Mouse (Mus musculus) stomach, postnatal 0 days (tissue): ENCODE measurements around the gene Tmc3. TPM values are rescaled to one million over a fixed set of nuclear protein-coding genes. Genes with fewer than 3 reads are reported as not detected.

Experiments
- ATAC-seq: fragments of 200-750 bp; cut with Nextera tagmentation; 2 replicates; pipeline ENCODE4 v1.8.0; 2017; ENCODE audit not compliant: low FRiP score, low TSS enrichment
- DNase-seq: peaks from one replicate; pipeline ENCODE4 v3.0.0-alpha.2; 2016; ENCODE audit warnings: low spot score
- H3K27ac ChIP-seq: fragments of 300-500 bp; sonication (generic); replicated peaks from 2 replicates; pipeline ENCODE4 v1.5.1; 2014; ENCODE audit warnings: mild to moderate bottlenecking, control low read depth
- H3K27me3 ChIP-seq: fragments of 300-500 bp; sonication (generic); 2 replicates; pipeline ENCODE4 v1.6.1; 2014; ENCODE audit warnings: low read length; ENCODE audit not compliant: control insufficient read depth, insufficient read depth
- H3K36me3 ChIP-seq: fragments of 300-500 bp; sonication (generic); 2 replicates; pipeline ENCODE4 v1.6.1; 2014; ENCODE audit warnings: low read length, mixed read lengths; ENCODE audit not compliant: control insufficient read depth, insufficient read depth
- H3K4me1 ChIP-seq: fragments of 300-500 bp; sonication (generic); replicated peaks from 2 replicates; pipeline ENCODE4 v1.6.1; 2014; ENCODE audit warnings: antibody characterized with exemption; ENCODE audit not compliant: control insufficient read depth, insufficient read depth
- H3K4me2 ChIP-seq: fragments of 300-500 bp; sonication (generic); replicated peaks from 2 replicates; pipeline ENCODE4 v1.6.1; 2014; ENCODE audit warnings: low read depth, mild to moderate bottlenecking, control low read depth, moderate library complexity
- H3K4me3 ChIP-seq: fragments of 300-500 bp; sonication (generic); 2 replicates; pipeline ENCODE4 v1.5.1; 2014; ENCODE audit warnings: low read depth, low read length, control low read depth
- H3K9ac ChIP-seq: fragments of 300-500 bp; sonication (generic); 2 replicates; pipeline ENCODE4 v1.6.1; 2014; ENCODE audit warnings: mild to moderate bottlenecking, low read length, control low read depth, mixed read lengths
- H3K9me3 ChIP-seq: fragments of 300-500 bp; sonication (generic); 2 replicates; pipeline ENCODE4 v1.6.1; 2016; ENCODE audit warnings: low read length; ENCODE audit not compliant: control insufficient read depth
- CTCF ChIP-seq: IDR thresholded peaks from 2 replicates; pipeline ENCODE4 v1.5.1; 2016; ENCODE audit warnings: antibody characterized with exemption, low read depth, mild to moderate bottlenecking, moderate library complexity
- EP300 ChIP-seq: optimal IDR thresholded peaks from 2 replicates; pipeline ENCODE3; 2016; ENCODE audit warnings: antibody characterized with exemption
- WGBS: fragments of 180-500 bp; shearing (Covaris S2); extraction: QIAGEN DNeasy Blood & Tissue Kit; methylation state at CpG from one replicate; pipeline ENCODE4 v1.1.7; 2014; 5-methylcytosine and 5-hydroxymethylcytosine counted together
- polyA plus RNA-seq: library from polyadenylated mRNA; unstranded; fragments of >200 nt; fragmentation: Nextera tagmentation; extraction: Ambion mirVana; gene quantifications from 2 replicates; pipeline ENCODE4 v1.2.1, GENCODE M21; 2015

Tmc3 gene
- polyA plus RNA-seq, result 1.1 and 1.2 TPM in 2 replicates

GRCm38 (mm10) chr7:83584639-83585471, at the start of gene Tmc3:
Gene Tmc3, plus strand, starts transcription at chr7:83584927.
- Histone ChIP-seq H3K27me3 (no peaks in the 10 kb centered on the region), H3K36me3 (no peaks in the 10 kb centered on the region), H3K27ac (no peak within 1 kb of the TSS), H3K9ac (no peak within 1 kb of the TSS), H3K9me3 (no peaks in the 10 kb centered on the region), H3K4me1 (no peaks in the 10 kb centered on the region), H3K4me2 (no peak within 1 kb of the TSS), H3K4me3 (no peak within 1 kb of the TSS)
- ATAC-seq, result peak; percentile 51; the same call in 1 of the 2 replicates
- WGBS, result 36% methylated on average over 11 of the region's 11 CpGs
- TF ChIP-seq CTCF (no peak), EP300 (no peak)
- peak; percentile 21 for DNase-seq

DNA sequence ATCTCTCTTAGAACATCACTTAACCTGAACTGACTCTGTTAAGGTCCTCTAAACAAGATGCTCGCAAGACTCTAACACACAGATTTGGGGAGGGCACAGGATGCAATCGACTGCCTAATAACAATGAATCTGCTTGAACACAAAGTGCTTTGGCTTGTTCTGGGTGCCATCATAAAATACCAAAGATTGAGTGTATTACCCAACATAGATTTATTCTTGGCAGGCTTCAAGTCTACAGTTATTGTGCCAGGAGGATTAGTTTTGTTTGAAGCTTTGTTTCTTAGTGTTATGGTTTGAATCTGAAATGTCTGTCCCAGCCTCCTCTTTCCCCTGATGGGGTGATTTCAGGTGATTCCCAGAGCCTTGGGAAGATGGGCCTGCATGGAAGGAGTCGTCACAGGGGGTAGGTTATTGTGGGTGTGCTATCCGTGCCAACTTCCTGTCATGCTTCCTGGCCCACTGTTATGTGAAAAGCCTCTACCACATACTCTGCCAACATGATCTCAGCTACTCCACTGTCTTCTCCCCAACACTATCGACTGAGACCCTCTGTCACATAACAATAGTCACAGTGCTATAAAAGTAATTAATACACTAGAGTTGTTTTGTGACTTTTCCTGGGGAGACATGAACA, 43.1 kb upstream of the Tmc3 start:
- Histone ChIP-seq H3K36me3 (no peaks in the 10 kb centered on the region), H3K27me3 (no peaks in the 10 kb centered on the region), H3K9me3 (no peaks in the 10 kb centered on the region), H3K27ac (no peak overlapping the region), H3K9ac (no peak overlapping the region), H3K4me1 (no peaks in the 10 kb centered on the region), H3K4me2 (no peak overlapping the region), H3K4me3 (no peak overlapping the region)
- ATAC-seq (no peak), DNase-seq (no peak)
- 70% methylated on average over 5 of the region's 5 CpGs for WGBS
- TF ChIP-seq EP300 (no peak), CTCF (no peak)

DNA sequence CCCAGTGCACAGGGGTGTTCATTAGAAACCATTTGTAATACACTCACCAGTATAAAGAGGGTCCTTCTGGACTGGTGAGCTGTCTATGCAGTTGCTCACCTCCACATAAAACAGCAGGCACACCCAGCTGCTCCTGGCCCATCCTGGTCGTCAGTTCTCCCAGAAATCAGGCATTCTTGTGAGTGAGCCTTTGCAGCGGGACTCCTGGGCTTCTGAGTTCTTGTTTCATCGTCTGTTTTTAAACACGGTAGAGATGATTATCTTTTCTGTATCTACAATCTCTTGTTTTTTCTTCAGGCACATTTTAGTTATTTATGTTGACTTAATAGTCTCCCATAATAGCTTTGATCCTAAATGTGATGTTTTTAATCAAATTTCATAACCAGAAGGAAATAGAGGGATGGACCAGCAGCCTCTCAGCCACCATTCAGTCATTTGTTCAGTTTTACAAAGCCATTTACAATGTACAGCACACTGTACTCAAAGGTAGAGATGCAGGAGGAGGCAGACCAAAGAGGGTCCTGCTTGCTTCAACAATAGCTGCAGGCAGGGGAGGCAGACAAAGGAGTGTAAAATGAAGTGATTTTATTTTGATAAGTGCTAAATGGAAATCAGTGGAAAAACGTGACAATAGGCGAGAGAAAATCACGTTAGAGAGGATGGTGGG, 35.9 kb upstream of the Tmc3 start:
- Histone ChIP-seq H3K27ac (no peak overlapping the region), H3K36me3 (no peaks in the 10 kb centered on the region), H3K4me2 (no peak overlapping the region), H3K9ac (no peak overlapping the region), H3K9me3 (no peaks in the 10 kb centered on the region), H3K27me3 (no peaks in the 10 kb centered on the region), H3K4me3 (no peak overlapping the region), H3K4me1 (no peaks in the 10 kb centered on the region)
- DNase-seq (no peak), ATAC-seq (no peak)
- TF ChIP-seq EP300 (no peak), CTCF (no peak)
- WGBS, result 50% methylated on average over 7 of the region's 7 CpGs

DNA sequence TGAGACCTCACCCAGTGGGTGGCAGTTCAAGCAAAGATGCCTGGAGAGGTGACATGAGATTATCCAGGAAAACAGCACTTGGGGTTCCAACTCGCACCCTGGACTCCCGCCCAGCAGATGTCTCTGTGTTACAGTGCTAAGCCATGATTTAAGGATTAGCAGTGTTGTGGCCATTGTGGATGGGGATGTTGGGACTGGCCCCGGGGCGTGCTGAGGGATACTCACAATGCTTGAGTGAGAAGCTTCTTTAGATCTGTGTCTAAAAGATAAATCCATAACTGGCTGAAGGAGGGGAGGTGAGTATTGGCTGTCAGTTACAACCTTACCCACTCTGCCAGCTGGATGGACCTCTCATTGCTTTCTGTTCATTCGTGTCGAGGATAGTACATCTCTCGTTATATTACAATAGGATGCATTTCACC, 35.4 kb upstream of the Tmc3 start:
- DNase-seq (no peak), ATAC-seq (no peak)
- no peak for TF ChIP-seq CTCF
- no peak for TF ChIP-seq EP300
- Histone ChIP-seq H3K4me1 (no peaks in the 10 kb centered on the region), H3K27ac (no peak overlapping the region), H3K27me3 (no peaks in the 10 kb centered on the region), H3K36me3 (no peaks in the 10 kb centered on the region), H3K4me2 (no peak overlapping the region), H3K9me3 (no peaks in the 10 kb centered on the region), H3K4me3 (no peak overlapping the region), H3K9ac (no peak overlapping the region)
- 67% methylated on average over 7 of the region's 7 CpGs for WGBS

DNA sequence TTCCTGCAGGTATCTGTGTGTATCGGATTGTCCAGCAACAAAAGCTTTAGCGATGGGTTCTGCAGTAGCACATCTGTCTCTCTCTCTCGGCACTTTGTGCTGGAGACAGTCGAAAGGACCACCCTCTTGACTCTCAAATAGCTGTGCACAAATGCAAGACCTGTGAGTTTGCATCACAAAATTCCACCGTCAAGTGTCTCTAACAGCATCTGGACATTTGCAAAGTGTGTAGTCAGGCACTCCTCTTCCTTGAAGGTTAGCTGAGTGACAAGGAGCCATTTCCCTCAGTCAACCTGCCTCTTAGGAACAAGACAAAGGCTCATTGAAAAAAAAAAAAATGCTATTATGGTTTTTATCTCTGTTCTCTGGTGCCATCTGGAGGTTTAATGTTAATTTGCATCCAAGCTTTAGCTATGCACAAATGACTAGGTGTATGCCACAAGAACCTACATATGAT, 34.7 kb upstream of the Tmc3 start:
- no peaks in the 10 kb centered on the region for H3K36me3 ChIP-seq
- no peak overlapping the region for H3K4me3 ChIP-seq
- ATAC-seq, result no peak
- no peak for DNase-seq
- no peak overlapping the region for H3K4me2 ChIP-seq
- H3K9ac ChIP-seq, result no peak overlapping the region
- H3K4me1 ChIP-seq, result no peaks in the 10 kb centered on the region
- H3K9me3 ChIP-seq, result no peaks in the 10 kb centered on the region
- TF ChIP-seq EP300 (no peak), CTCF (peak; percentile 85)
- no peak overlapping the region for H3K27ac ChIP-seq
- 46% methylated on average over 5 of the region's 5 CpGs for WGBS
- H3K27me3 ChIP-seq, result no peaks in the 10 kb centered on the region
